Mouse (Mus musculus) thymus, postnatal 36 days (tissue): ENCODE measurements around the gene Arhgap45.

ENCODE experiments used
- DNase-seq, 2 experiments: peaks; one replicate each; pipeline ENCODE4 v3.0.0; 2022; ENCODE audit warnings: mixed read lengths in 2 of 2

Gene Arhgap45

GRCm38 (mm10) chr10:79987771-79988505 is 28.5 kb upstream of the Arhgap45 start:
- DNase-seq: peak in 1 of 2 experiments; percentile 18

GRCm38 (mm10) chr10:79988506-79989271 is 27.8 kb upstream of the Arhgap45 start, which contains the start of gene Cnn2:
TSS of gene Cnn2 (plus strand) at chr10:79988584.
- peak; percentile 71 to 79 for DNase-seq

- DNase-seq: no peak
These were observed 27.1 kb upstream of the Arhgap45 start for GRCm38 (mm10) chr10:79989272-79989786.

- DNase-seq: no peak
These were observed 26.6 kb upstream of the Arhgap45 start for GRCm38 (mm10) chr10:79989870-79990269.

GRCm38 (mm10) chr10:79991099-79991498 is 25.4 kb upstream of the Arhgap45 start:
- no peak for DNase-seq

GRCm38 (mm10) chr10:79991548-79991947 is 24.9 kb upstream of the Arhgap45 start:
- DNase-seq: no peak

GRCm38 (mm10) chr10:79994397-79995115 is 21.9 kb upstream of the Arhgap45 start:
- no peak for DNase-seq

GRCm38 (mm10) chr10:79995636-79996035 is 20.8 kb upstream of the Arhgap45 start:
- DNase-seq: no peak

- peak; percentile 97 to 99 for DNase-seq
These were observed 20.0 kb upstream of the Arhgap45 start, which contains the start of gene Abca7 for GRCm38 (mm10) chr10:79996272-79997033. TSS of gene Abca7 (plus strand) at chr10:79996494.

GRCm38 (mm10) chr10:79997034-79997760 is 19.3 kb upstream of the Arhgap45 start:
- peak; percentile 74 to 80 for DNase-seq

GRCm38 (mm10) chr10:79997819-79998218 is 18.6 kb upstream of the Arhgap45 start:
- no peak for DNase-seq

GRCm38 (mm10) chr10:80001945-80002344 is 14.5 kb upstream of the Arhgap45 start:
- DNase-seq: no peak

- DNase-seq: no peak
These were observed 13.6 kb upstream of the Arhgap45 start for GRCm38 (mm10) chr10:80002829-80003228.

GRCm38 (mm10) chr10:80003374-80004232 is 12.8 kb upstream of the Arhgap45 start:
- DNase-seq: no peak

GRCm38 (mm10) chr10:80004233-80004705 is 12.2 kb upstream of the Arhgap45 start:
- no peak for DNase-seq

GRCm38 (mm10) chr10:80011740-80012139 is 4.7 kb upstream of the Arhgap45 start:
- DNase-seq: no peak

- DNase-seq: no peak
These were observed 2.8 kb upstream of the Arhgap45 start for GRCm38 (mm10) chr10:80013609-80014008.

- peak; percentile 62 to 72 for DNase-seq
These were observed 1.8 kb upstream of the Arhgap45 start for GRCm38 (mm10) chr10:80014484-80015290.

GRCm38 (mm10) chr10:80015583-80015982 is 870 bp upstream of the Arhgap45 start:
- DNase-seq: peak in 1 of 2 experiments; percentile 43
